Mouse (Mus musculus) ES-E14 (cell line): ENCODE measurements around the gene Mrpl47.

Source experiments
- CHD2 ChIP-seq: IDR thresholded peaks from 2 replicates; pipeline ENCODE4 v1.6.1; 2014; ENCODE audit warnings: mild to moderate bottlenecking, low read depth, low read length, inconsistent platforms
- HCFC1 ChIP-seq: IDR thresholded peaks from 2 replicates; pipeline ENCODE4 v1.6.1; 2012; ENCODE audit warnings: low read length, inconsistent platforms, borderline replicate concordance; ENCODE audit not compliant: insufficient read depth
- MAFK ChIP-seq: IDR thresholded peaks from 2 replicates; pipeline ENCODE4 v1.6.1; 2014; ENCODE audit warnings: mild to moderate bottlenecking, low read depth, low read length, inconsistent platforms; ENCODE audit not compliant: insufficient read depth
- ZNF384 ChIP-seq: IDR thresholded peaks from 2 replicates; pipeline ENCODE4 v1.6.1; 2012; ENCODE audit warnings: low read depth, low read length, inconsistent platforms

- TF ChIP-seq MAFK (no peak), ZNF384 (no peak), CHD2 (no peak), HCFC1 (no peak)
Observed at GRCm38 (mm10) chr3:32689567-32689999, 47.8 kb downstream of the Mrpl47 start.
